Mouse (Mus musculus): Measurements from ENCODE around the gene Ap1s1.

The Ap1s1 gene

DNA sequence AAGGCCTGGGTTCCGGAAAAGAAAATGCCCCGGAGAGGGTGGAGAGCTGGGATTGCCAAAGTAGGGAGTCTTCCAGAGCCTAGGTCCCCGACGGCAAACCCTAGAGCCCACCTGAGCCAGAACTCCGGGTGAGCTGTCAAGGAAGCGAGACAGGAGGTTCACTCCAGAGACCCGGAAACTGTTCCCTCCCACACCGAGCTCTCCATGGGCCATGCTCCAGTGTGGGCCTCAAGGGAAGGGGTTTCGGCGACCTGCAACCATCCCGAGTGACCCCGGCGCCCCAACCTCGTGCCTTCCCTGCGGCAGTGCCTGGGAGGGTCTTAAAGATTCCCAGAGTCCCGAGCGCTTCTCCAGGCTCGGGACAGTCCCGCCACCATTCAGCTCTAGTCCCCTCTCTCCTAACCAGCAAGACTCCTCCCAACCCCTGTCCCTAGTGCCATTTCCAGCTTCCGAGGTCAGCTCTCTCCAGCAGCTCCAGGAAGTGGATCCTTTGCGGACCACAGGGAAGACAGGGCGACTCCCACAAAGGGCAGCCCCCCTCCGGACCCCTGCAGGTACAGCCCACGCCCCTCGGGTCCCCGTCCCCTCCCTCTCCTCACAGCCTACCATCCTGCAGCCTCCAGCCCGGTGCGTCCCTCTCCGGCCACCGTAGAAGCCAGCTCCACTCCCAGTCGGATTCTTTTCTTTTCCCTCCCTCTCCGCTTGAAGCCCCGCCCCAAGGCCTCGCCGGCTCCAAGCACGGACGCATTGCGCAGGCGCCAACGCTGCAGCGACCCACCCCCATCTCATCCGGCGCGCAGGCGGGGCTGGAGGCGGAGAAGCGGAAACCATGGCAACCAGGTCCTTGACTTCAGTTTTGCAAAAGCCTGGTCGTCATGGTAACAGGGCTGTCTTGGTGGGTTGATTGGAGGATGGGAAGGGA lies at the start of gene Ap1s1:
Gene Ap1s1 (minus strand): TSS at position 734 of the 922 bp plus-strand sequence.
- peak; percentile 99 for DNase-seq

DNA sequence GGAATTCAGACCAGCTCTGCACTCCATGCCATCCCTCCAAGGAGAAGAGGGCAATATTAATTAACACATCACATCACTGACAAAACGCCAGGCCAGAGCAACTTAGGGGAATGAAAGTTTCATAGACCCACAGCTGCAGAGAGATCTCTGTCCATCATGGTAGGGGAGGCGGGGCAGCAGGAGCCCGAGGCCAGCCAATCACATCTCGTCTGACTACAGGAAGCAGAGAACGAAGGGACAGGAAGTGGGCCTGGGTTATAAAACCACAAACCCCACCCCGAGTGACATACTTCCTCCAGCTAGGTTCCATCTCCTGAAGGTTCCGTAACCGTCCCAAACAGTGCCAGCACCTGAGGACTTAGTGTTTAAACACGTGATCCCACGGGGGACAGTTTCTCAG lies 49.2 kb upstream of the Ap1s1 start:
- DNase-seq: no peak

DNA sequence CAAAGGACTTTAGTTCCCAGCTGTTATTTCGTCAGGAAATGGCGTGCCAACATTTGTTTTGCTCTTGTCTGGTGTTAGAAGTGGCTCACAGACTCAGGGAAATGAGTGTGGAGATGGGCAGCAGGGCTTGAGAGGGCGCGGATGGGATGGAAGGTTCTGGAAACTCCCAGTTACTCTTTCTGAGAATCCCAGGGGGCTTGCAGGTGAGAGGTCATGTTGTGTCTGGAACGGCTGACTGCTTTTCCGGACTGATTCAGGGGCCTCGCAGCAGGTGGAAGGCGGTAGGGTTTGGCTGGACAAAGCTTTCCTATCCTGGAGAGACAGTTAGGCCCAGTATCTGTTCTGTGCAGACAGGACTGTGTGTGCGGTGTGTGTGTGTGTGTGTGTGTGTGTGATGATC lies 47.8 kb upstream of the Ap1s1 start:
- DNase-seq: no peak

DNA sequence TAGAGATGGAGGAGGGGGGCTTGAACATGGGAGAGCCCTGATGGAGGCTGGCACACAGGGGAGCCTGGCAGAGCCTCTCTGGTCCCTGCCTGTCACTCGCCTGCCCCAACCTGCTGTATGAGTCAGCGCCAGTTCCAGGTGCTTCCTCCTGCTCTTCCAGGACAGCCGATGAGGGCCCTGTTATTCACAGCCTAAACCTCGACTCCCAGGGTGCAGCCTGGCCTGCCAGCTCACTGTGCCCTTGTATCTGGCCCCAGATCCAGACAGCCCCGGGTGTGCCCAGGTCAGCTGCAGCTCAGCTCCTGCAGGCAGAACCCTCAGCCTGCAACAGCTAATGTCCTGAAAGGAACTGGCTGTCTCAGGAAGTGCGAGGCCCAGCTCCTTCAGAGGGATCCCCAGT lies 45.6 kb upstream of the Ap1s1 start:
- no peak for DNase-seq

DNA sequence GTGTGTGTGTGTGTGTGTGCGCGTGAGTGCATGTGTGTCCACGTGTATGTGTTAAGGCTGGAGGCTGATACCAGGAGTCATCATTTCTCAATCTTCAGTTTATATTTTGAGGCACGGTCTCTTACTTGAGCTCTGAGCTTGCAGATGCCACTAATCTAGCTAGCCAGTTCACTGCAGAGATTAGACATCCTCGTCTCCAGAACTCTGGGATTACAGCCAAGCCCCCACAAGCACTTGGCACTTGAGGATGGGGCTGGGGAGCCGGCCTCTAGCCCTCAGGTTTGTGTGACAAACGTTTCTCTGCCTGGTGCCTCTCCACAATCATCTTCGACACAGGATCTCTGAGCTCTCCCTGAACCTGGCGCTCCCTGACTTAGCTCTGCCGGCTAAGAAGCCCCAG lies 44.9 kb upstream of the Ap1s1 start:
- no peak for DNase-seq

DNA sequence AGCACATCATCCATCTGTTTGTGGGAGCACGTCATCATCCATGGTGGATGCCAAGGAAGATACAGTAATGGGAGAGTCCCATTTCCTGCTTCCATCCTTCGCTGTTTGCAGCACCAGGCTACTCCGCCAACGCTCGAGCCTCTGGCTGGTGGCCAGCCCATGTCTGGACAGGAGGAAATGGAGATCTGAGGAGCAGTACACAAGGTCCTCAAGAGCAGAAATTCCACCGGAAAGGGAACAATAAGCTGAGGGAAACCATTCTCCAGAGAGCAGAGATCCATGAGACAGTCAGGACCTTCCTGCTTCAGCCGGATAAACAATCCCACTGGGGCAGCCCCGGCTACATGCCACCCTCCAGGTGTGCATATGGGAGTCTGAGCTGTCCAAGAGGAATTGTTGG lies 41.5 kb upstream of the Ap1s1 start:
- DNase-seq: no peak

DNA sequence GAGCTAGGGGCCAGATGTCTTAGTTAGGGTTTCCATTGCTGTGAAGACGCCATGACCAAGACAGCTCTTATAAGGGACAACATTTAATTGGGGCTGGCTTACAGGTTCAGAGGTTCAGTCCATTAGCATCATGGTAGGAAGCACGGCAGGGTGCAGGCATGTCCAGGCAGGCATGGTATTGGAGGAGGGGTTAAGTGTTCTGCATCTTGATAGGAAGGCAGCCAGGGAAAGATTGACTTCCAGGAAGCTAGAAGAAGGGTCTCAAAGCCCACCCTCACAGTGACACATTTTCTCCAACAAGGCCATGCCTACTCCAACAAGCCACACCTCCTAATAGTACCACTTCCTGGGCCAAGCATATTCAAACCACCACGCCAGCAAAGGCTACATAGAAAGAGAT lies 39.8 kb upstream of the Ap1s1 start:
- DNase-seq: no peak

DNA sequence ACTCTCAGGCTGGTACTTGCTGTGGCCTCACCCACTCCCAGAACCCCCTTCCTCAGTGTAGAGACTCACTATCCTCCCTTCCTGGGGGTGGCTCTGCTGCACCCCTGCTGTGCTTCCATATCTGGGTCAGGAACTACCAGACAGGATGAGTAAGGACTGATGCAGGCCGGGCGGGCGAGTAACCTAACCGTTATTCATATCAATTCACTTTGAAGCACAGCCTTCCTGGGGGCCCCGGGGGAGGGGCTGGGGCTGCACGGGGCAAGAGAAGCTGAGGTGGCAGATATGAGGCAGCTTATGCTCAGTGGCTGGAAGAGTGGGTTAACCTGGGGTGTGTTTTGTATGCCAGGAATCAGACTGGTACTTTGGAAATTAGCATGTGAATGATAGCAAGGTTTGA lies 39.1 kb upstream of the Ap1s1 start:
- peak; percentile 11 for DNase-seq

DNA sequence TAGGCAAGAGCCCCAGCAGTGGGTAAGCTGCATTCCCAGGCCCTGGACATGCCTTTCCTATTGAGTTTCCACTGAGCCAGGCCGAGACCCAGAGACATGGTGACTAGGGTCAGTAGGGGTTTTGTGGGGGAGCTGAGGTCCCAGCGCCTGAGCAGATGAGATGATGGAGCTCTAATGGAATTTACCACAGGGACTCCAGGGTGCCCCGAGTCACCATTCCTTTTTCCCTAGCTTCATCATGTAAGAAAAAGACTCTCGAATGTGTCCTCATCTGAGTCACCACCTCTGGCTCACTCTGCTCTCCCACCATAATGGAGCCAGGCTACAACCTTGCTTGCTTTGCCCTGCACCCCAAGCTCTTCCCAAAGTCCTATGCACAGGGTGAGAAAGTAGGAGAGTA lies 37.1 kb upstream of the Ap1s1 start:
- no peak for DNase-seq

DNA sequence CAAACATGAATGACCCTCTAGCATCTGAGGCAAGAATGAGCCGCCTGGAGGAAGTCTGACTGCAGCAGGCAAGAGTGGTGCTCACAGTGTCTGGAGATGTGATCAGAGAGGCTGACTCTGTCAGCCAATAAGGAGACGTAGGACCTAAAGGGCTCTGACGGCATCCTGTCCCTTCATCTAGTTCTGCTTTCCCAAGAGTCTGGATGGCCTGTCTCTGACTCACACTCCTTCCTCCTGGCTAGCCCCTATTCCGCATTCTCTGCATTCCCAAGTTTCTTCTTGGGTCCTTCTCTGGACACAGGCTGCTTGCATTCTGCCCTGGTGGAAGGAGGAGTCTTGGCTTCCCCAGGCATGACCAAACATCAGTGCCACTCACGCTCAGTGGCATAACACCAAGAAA lies 33.9 kb upstream of the Ap1s1 start:
- DNase-seq: no peak

DNA sequence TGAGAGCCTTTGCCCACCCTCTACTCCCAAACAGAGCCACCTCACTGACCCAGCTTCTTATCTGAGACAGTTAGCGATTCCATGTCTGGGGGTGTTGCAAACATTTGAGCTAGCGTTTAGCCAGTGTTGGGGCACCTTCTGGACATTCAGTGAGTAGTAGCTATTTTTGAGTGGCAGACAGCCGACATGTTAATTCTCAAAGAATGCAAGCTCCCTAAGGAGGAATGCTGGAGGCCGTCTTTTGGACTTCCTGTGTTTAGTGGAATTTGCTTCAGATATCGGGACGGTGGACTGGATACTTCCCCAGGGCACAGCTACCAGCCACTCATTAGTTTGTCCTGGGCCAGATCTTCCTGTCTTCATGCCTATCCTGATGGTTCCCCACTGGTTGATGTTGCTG lies 32.7 kb upstream of the Ap1s1 start:
- DNase-seq: no peak

DNA sequence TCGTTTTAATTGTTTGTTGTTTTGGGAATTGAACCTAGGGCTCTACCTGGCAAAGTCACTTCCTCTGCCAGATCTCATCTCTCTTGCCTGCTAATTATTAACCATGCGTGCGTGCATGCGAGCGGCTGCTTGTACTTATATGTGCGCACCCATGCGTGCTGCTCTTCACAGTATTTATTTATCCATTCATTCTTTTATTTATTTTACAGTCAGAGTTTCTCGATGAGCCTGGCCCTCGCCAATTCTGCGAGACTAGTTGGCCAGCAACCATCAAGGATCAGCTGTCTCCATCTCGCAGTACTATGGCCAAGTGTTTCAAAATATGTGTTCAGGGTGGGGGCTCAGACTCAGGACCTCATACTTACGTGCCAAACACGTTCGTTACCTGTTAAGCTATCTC lies 32.1 kb upstream of the Ap1s1 start:
- DNase-seq: no peak

DNA sequence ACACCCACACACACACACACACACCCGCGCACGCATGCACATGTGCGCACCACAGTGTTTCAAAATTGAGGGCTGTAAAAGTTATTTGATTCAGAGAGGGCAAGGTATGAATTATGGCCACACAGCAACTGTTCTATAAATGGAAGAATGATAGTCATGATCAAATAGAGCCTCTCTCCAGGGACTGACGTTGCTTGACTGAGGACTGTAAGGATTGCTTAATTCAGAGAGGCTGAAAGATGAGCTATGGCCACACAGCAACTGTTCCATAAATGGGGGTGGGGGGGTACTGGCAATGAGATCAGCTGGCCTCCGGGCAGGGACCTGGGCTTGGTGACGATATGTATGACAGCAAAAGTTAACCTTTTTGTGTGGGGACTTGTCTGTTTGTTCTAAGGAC lies 31.3 kb upstream of the Ap1s1 start:
- DNase-seq: no peak

DNA sequence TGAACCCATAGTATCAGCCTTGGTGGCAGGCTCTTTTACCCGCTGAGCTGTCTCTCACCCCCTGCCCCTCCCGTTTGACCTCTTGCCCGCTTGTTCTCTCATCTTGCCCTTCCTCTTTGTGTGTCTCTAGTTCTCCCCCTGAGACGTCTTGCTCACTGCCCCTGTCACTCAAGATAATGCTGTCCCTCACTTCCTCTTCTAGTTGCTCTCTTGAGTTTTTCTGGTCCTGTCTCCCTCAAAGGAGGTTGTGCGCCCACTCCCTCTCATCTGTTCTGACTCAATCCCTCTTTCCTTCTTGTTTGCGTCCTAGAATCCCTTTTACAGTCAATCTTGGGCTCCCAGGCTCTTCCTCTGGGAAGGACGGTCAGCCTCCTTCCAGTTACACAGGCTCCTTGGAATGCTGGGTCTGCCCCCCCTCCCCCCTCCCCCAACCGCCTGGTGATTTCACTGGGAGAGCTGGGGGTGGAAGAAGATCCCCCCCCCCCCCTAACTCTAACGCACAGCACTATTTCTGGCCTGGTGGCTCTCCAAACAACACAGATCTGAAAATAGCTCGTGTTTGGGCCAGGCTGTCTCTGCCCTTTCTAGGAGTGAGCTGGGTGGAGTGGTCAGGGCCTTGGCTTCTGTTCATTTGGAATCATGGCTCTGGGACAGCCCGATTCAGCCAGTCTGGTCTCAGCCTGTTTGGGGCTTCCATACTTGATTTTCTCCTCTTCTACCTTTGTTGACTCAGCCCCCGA lies 30.4 kb upstream of the Ap1s1 start:
- no peak for DNase-seq

DNA sequence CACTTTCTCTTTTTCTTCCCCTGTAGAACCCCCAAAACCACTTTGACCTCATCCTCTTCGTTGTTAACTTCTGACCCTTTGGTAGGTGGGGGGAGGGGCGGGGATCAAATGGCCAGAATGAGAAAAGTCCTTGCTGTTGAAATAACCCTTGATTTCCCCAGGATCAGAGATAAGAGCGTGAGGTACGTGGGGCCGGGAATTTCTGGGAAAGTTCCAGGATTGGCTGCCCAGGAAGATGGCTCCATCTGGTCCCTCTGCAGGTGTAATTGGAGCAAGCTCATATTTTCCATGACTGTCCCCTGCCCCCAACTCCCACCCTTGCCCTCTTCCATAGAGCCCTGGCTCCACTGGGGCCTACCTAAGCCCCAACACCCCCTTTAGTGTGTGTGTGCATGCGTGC lies 29.8 kb upstream of the Ap1s1 start:
- DNase-seq: no peak

DNA sequence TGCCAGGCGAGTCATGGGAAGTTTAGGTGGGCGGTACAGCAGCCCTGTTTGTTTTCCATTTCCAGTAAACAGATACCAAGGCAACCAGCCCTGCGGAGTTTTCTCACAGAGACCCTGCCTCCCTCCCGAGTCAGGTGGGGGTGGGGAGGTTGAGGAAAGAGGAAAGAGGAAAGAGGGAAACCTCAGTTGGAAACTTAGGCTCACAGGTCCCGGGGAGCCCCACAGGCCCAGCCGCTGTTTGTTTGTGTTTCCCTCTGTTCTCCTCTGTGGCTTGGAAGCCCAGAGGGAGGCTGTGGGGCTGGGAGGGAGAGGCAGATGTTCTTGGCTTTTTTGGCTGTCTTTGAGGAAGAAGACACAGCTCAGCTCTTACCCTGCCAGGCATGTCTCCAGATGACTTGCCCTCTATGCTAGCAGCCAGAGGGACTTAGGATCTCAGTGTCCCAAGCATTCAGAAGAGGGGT lies 28.3 kb upstream of the Ap1s1 start:
- DNase-seq: no peak

DNA sequence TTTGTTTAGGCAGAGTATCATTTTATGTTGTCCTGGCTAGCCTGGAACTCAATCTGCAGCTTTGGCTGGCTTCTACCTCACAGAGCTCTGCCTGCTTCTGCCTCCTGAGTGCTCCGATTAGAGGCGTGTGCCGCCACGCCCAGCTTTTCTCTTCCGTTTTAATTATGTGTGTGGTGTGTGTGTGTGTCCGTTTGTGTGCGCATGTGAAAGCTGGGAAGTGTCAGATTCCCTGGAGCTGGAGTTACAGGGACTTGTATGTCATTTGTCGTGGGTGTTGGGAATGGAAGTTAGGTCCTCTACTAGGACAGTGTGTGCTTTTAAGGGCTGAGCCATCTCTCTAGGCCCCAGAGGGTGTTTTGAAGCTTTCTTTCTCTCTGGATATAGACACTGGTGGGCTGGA lies 27.2 kb upstream of the Ap1s1 start:
- no peak for DNase-seq

DNA sequence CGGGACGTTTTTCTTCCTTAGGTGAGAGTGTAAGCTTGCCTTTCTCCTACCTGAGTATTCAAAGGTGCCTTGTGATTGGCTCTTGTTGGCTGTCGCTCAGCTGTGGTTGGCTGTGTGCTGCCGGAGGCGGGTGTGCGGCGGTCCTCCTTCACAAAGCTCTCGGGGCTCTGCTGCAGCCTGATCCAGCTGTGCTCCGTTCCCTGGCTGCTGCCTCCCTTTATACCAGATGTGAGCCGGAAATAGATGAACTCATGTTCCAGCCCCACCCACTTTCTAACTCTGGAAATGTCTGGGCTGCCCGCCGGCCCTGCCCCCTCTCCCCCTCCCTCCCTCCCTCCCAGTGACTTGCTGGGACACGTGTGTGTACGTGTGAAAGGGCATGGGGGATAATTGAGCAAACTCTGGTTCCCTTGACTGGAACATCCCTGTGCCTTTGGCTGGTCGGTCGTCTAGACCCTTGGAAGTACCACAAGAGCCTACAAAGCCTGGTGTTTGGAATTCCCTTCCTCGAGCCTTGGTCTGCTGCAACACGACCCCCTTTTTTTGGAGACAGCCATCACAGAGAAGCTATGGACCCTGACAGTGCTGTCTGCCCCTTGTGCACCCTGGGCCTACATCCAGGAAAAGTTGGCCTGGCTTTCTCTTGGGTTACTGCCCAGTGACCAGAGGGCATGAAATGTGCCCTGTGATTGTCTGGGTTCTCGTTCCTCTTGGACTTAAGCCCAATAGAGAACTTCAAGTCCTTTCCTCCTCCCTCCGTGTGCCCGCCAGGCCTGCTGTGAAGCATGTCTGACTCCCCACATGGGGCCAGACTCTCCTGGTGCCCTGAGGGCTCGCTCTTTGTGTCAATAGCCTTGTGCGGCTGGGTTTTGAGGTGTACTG lies 26.4 kb upstream of the Ap1s1 start, which contains the start of gene Serpine1:
Gene Serpine1 (minus strand): TSS at position 190 of the 882 bp plus-strand sequence.
- peak; percentile 48 for DNase-seq

DNA sequence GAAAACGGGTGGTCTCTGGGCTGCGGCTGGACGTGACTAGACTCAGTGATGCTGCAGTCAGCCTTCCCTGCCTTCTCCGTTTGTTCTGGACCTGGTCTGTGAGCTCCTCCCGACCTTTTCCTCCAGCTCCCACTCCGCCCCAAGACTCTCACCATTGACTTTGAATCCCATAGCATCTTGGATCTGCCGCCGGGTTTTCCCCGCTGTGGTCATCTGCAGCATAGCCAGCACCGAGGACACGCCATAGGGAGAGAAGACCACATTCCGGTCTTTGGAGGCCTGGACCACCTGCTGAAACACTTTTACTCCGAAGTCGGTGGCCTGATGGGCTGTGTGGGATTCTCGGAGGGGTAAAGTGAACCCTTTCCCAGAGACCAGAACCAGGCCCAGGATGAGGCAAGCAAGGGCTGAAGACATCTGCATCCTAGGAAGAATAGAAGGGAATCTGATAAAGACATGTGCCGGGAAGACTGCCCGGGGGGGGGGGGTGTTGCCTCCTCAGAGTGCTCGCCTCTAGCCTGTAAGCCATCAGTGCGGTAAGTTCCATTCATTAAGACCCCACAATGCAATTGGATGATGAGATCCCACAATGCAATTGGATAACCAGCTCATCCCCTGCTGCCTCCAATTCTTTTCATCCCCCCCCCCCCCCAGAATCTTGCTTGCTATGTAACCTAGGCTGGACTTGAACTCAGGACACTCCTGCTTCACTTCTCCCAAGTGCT lies 25.1 kb upstream of the Ap1s1 start:
- DNase-seq: no peak

DNA sequence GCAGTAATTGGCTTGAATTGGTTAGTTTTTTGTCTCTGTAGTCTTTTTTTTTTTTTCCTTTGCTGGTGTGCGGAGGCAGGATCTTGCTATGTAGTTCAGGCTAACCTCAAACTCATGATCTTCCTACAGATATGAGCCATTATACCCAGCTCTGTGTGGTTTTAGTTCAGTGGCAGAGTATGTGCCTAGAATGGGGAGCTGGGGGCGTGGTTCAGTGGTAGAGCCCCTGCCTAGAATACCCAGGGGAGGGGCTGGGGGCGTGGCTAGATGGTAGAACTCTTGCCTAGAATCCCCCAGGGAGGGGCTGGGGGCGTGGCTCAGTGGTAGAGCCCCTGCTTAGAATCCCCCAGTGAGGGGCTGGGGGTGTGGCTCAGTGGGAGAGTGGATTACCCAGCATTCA lies 22.8 kb upstream of the Ap1s1 start:
- DNase-seq: no peak

DNA sequence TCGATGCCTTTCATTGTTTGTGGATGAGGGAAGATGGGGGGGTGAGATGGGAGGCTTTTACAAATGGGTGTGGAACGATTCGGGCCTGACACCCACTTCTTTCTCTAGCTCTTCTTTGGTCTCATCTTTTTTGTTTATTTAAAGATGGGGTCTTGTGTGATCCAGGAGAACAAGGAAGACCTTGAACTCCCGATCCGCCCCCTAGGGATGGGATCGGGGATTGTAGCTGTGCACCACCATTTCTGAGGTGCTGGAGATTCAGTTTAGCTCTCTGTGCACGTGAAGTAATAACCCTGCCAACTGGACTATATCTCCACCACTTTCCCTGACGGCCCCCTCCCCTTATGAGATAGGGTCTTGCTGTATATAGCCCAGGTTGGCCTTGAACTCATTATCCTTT lies 20.0 kb upstream of the Ap1s1 start:
- no peak for DNase-seq

DNA sequence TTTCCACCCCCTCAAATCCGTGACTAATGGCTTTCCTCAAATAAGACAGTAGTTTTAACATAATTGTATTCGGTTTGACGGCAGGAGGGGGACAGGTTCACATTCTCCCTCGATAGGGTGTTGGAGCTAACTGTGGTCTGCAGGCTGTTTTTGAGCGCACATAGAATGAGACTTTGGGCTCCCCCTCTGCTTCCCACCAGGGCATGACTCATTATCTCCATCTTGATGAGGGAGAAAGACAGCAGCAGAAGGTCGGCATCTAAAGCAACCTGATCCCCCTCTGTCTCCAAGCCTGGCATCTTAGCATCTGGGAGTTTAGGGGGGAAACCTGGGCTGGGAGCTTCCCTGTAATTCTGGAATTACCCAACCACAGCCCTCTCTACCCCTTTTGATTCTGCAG lies 19.5 kb upstream of the Ap1s1 start:
- DNase-seq: no peak

All from retina, postnatal 1 day (tissue).